Mouse (Mus musculus) gastrocnemius, postnatal 14 days (tissue): Measurements from ENCODE around the gene Rbl1. TPM values are rescaled to one million over a fixed set of nuclear protein-coding genes. Genes with fewer than 3 reads are reported as not detected.

Experiments
- DNase-seq: peaks from one replicate; pipeline ENCODE4 v3.0.0; 2021; ENCODE audit warnings: mixed read lengths
- intact Hi-C: fragments of 180-260 bp; cut with DNase I; formaldehyde crosslinking; loops from one replicate; pipeline ENCODE4 v1.15.1; 2025; ENCODE audit warnings: low total_unique reads
- total RNA-seq, 2 experiments: library from RNA; stranded (reverse); gene quantifications; 2 replicates each; pipeline ENCODE4 v1.2.3; 2021

Rbl1 gene
- total RNA-seq, 2 experiments from 2014 or later, result 2.0 to 3.8 TPM

DNA sequence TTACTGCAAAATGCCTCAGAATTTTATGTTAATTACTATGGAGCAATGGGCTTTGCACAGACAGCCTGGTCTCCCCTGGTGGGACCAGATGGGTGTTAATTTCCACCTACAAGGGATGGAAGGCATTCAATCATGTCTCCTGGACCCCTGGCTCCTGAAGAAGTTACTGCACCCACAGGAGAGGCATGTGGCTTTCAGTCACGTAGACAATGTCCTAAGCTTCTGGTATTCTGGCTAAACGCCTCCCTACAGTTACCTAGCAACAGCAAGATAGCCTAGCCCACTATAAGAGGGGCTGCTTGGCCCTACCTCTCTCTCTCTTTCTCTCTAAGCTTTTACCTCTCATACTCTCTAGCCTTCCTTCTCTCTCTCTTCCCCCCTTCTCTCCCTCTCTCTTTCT is 102.1 kb downstream of the Rbl1 start:
- intact Hi-C loops, result no loop called here
- DNase-seq, result no peak

DNA sequence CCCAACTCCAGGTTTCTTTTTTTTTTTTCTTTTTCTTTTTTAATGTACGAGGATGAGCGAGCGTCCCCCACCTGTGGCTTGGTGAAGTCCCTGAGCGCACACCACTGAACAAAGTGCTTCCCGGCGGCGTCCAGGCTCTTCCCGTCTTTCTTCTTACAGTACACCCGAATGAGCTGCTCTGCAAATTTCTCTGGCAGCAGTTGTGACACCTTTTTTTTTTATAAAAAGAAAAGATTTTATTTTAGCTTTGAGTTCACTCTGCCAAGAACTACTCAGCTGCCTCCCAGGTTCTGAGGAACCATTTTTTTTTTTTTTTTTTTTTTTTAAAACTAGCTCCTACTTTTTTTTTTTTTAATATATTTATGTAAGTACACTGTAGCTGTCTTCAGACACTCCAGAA is 102.7 kb downstream of the Rbl1 start:
- no peak for DNase-seq
- intact Hi-C loops, result no loop called here

DNA sequence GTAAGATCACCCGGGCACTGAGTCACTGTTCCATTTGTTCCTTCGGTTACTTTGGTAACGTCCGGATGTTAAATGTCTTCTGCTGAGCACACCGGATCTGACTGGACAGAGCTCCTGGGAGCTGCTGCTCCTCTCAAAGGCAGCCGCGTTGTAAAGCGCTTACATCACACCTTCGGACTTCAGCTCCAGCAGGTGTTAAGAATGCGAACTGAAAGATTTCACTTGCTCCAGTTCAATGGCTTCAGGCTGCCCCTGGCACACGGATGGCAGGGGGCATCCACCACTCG is 104.1 kb downstream of the Rbl1 start:
- intact Hi-C loops, result no loop called here

DNA sequence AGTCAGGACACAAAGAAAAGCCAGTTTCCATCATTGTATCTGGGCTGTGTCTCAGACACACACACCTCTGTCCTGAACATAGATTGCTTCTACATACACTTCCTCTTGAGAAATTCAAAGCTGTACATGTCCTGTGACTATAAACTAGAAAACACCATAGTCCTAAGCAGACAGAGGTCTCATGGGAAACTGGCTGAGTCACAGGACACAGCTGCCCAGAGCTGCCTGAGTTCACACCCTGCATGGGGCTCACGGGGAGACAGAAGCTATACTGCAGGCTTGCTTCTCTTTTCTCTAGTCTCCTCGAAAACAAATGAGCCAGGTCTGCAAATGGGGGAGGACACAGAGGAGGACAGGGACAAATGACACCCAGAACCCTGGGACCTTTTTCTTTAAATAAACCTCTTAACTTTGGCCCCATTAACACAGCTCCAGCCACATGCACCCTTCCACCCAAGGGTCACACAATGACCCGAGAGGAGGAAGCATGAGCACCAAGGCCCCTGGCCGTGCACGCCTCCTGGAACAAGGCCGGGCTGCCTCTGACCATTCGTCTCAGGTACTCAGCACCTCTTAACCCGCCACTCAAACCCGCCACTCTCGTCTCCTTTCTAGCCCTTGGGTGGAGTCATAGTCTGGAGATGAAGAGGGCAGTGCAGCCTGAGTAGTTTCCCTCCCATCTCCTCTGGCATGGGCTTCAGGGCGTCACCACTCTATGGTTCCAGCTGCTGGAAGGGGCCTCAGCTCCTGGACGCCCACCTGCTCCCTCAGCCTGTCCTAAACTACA is 104.6 kb downstream of the Rbl1 start:
- intact Hi-C loops, result loop anchor here (10.0 kb wide), 2 partner anchors 195 to 225 kb away; no protein-coding TSS in a partner anchor
- no peak for DNase-seq

More for the DNA sequence above, 104.1 kb downstream of the Rbl1 start:
- DNase-seq, result no peak

Other genes starting within 250 kb of the Rbl1 start
- 10 to 100 TPM; 23.3 to 25.2 TPM for gene Ndrg3, start 212.5 kb downstream of the Rbl1 start, total RNA-seq
- 1 to 10 TPM; 2.7 to 3.5 TPM for gene Dsn1, start 197.4 kb downstream of the Rbl1 start, total RNA-seq
- 10 to 100 TPM; 11.1 to 12.2 TPM for gene Soga1, start 125.3 kb downstream of the Rbl1 start, total RNA-seq
- not detected for gene Tldc2, start 117.5 kb downstream of the Rbl1 start, total RNA-seq
- 10 to 100 TPM; 11.4 to 13.7 TPM for gene Samhd1, start 69.3 kb downstream of the Rbl1 start, total RNA-seq
- gene Rpn2, start 74.5 kb upstream of the Rbl1 start, total RNA-seq, result 10 to 100 TPM; 78.0 to 90.0 TPM
- gene Mroh8, start 75.0 kb upstream of the Rbl1 start, total RNA-seq, result under 1 TPM; 0.27 to 0.55 TPM
- not detected for gene Ghrh, start 143.0 kb upstream of the Rbl1 start, total RNA-seq
- 10 to 100 TPM; 20.7 to 28.3 TPM for gene Manbal, start 163.1 kb upstream of the Rbl1 start, total RNA-seq
- gene Src, start 213.9 kb upstream of the Rbl1 start, total RNA-seq, result 1 to 10 TPM; 5.2 to 7.5 TPM